Mouse (Mus musculus): ENCODE data around the gene Aen. TPM values are rescaled to one million over a fixed set of nuclear protein-coding genes. Genes with fewer than 3 reads are reported as not detected.

Gene Aen
- 10 to 100 TPM; 42.4 to 44.6 TPM for total RNA-seq (2021)
- long read RNA-seq, experiment 1, full-length matches to known transcripts, result 60 of 92 reads
- long read RNA-seq, experiment 1, partial matches to known transcripts, result 16 of 92 reads
- long read RNA-seq, experiment 1, other reads (novel, unspliced or antisense), result 16 of 92 reads
- long read RNA-seq, experiment 2, full-length matches to known transcripts, result 91 of 119 reads
- long read RNA-seq, experiment 2, partial matches to known transcripts, result 17 of 119 reads
- long read RNA-seq, experiment 2, other reads (novel, unspliced or antisense), result 11 of 119 reads

- peak; percentile 97 for DNase-seq
Observed at GRCm38 (mm10) chr7:78895653-78896333, at the start of gene Aen. Aen (plus strand) TSS chr7:78895854.

GRCm38 (mm10) chr7:78846066-78846716, 49.5 kb upstream of the Aen start:
- DNase-seq, result no peak

GRCm38 (mm10) chr7:78846737-78847434, 48.8 kb upstream of the Aen start, which contains the start of gene Det1:
Det1 (minus strand) TSS chr7:78847263.
- DNase-seq, result peak; percentile 87

GRCm38 (mm10) chr7:78854051-78854450, 41.6 kb upstream of the Aen start:
- DNase-seq, result no peak

GRCm38 (mm10) chr7:78855044-78855655, 40.5 kb upstream of the Aen start:
- no peak for DNase-seq

GRCm38 (mm10) chr7:78863796-78864445, 31.7 kb upstream of the Aen start:
- DNase-seq, result no peak

GRCm38 (mm10) chr7:78864446-78864802, 31.2 kb upstream of the Aen start:
- no peak for DNase-seq

GRCm38 (mm10) chr7:78865212-78865949, 30.3 kb upstream of the Aen start:
- no peak for DNase-seq

- no peak for DNase-seq
Observed at GRCm38 (mm10) chr7:78868731-78869130, 26.9 kb upstream of the Aen start.

GRCm38 (mm10) chr7:78872366-78872765, 23.3 kb upstream of the Aen start:
- no peak for DNase-seq

GRCm38 (mm10) chr7:78872831-78873230, 22.8 kb upstream of the Aen start:
- DNase-seq, result no peak

GRCm38 (mm10) chr7:78881607-78882468, 13.8 kb upstream of the Aen start:
- no peak for DNase-seq

GRCm38 (mm10) chr7:78882469-78882837, 13.2 kb upstream of the Aen start:
- no peak for DNase-seq

GRCm38 (mm10) chr7:78883016-78883725, 12.5 kb upstream of the Aen start:
- DNase-seq, result no peak

- DNase-seq, result no peak
Observed at GRCm38 (mm10) chr7:78883726-78884060, 12.0 kb upstream of the Aen start.

- no peak for DNase-seq
Observed at GRCm38 (mm10) chr7:78884139-78884538, 11.5 kb upstream of the Aen start.

GRCm38 (mm10) chr7:78885404-78885803, 10.2 kb upstream of the Aen start:
- DNase-seq, result no peak

- no peak for DNase-seq
Observed at GRCm38 (mm10) chr7:78886496-78886895, 9.2 kb upstream of the Aen start.

GRCm38 (mm10) chr7:78887431-78887842, 8.2 kb upstream of the Aen start:
- DNase-seq, result no peak
